In genomic region chr11:90240652-90241330, GRCm38 (mm10) we compare ENCODE assay signal across 13 mouse cellular contexts. TPM values are rescaled to one million over a fixed set of nuclear protein-coding genes. Genes with fewer than 3 reads are reported as not detected.
DNase-seq lines count a peak whose midpoint lies in the region; ATAC-seq lines count a peak whose summit lies in the region.
"Had no signal": no experiment of that assay in that cellular context is flagged by ENCODE, and none has a peak within 500 bp of the region (broad histone marks: within the 10 kb centered on the region; RNA-seq: fewer than 3 reads in every experiment).

No protein-coding gene starts in this region.

- DNase-seq in NIH3T3 (ENCODE audit: low read depth): peak; percentile 89
- no peak for DNase-seq in thymus, adult 18-20 months
- no peak for DNase-seq in left cerebral cortex, postnatal 14 days (ENCODE audit: low spot score in 2 of 2)
- no peak for DNase-seq in hindbrain, embryonic 10.5 days (ENCODE audit: low spot score)
- DNase-seq: right cerebral cortex, postnatal 14 days had no signal

- 25% methylated on average over 6 of the region's 6 CpGs for WGBS in kidney, embryonic 16.5 days
- WGBS in kidney, embryonic 14.5 days: 23% methylated on average over 6 of the region's 6 CpGs
- WGBS in hindbrain, embryonic 10.5 days: 18% methylated on average over 6 of the region's 6 CpGs

- H3K27me3 ChIP-seq in kidney, embryonic 16.5 days (ENCODE audit: insufficient read depth, low read length): no peaks in the 10 kb centered on the region
- H3K27me3 ChIP-seq in kidney, embryonic 14.5 days (ENCODE audit: control insufficient read depth, insufficient read depth, low read length): no peaks in the 10 kb centered on the region
- no peaks in the 10 kb centered on the region for H3K27me3 ChIP-seq in hindbrain, embryonic 10.5 days (ENCODE audit: insufficient read depth, poor library complexity, severe bottlenecking)
- H3K27me3 ChIP-seq: heart, embryonic 15.5 days; limb, embryonic 12.5 days had no signal

- H3K4me3 ChIP-seq in kidney, embryonic 16.5 days (ENCODE audit: low read length): no peak overlapping the region
- no peak overlapping the region for H3K4me3 ChIP-seq in kidney, embryonic 14.5 days (ENCODE audit: low read length)
- no peak overlapping the region for H3K4me3 ChIP-seq in hindbrain, embryonic 10.5 days
- H3K4me3 ChIP-seq: heart, embryonic 15.5 days; limb, embryonic 12.5 days had no signal

- 0 out of 2 replicates have a peak overlapping the region, but pooled peaks have one; percentile 3 for H3K27ac ChIP-seq in kidney, embryonic 16.5 days (ENCODE audit: low read length)
- no peak overlapping the region for H3K27ac ChIP-seq in kidney, embryonic 14.5 days (ENCODE audit: low read depth, low read length)
- no peak overlapping the region for H3K27ac ChIP-seq in hindbrain, embryonic 10.5 days
- H3K27ac ChIP-seq: heart, embryonic 15.5 days; kidney, postnatal 0 days; limb, embryonic 12.5 days; stomach, postnatal 0 days had no signal

- H3K4me1 ChIP-seq in kidney, embryonic 16.5 days (ENCODE audit: insufficient read depth, low read length): no peaks in the 10 kb centered on the region
- H3K4me1 ChIP-seq in kidney, embryonic 14.5 days (ENCODE audit: control insufficient read depth, insufficient read depth, low read length): no peaks in the 10 kb centered on the region
- peaks cover 17% of the 10 kb centered on the region for H3K4me1 ChIP-seq in hindbrain, embryonic 10.5 days (replicated peaks)
- H3K4me1 ChIP-seq: limb, embryonic 12.5 days had no signal

- no peak overlapping the region for H3K4me2 ChIP-seq in kidney, embryonic 16.5 days (replicated peaks; ENCODE audit: low read depth, low read length)
- H3K4me2 ChIP-seq in kidney, embryonic 14.5 days (replicated peaks; ENCODE audit: low read depth, low read length): no peak overlapping the region
- H3K4me2 ChIP-seq: heart, embryonic 15.5 days; limb, embryonic 12.5 days had no signal

- no peak for ATAC-seq in kidney, embryonic 16.5 days (ENCODE audit: low FRiP score, low TSS enrichment)
- no peak for ATAC-seq in kidney, embryonic 14.5 days (ENCODE audit: low FRiP score, low TSS enrichment)
- peak; percentile 70 for ATAC-seq in granulocyte monocyte progenitor cell, adult 5-6 weeks (replicated peaks; ENCODE audit: poor library complexity, severe bottlenecking)
- peak; percentile 72 for ATAC-seq in megakaryocyte, adult 5-6 weeks (ENCODE audit: poor library complexity, severe bottlenecking)

- intact Hi-C loops in left cerebral cortex, postnatal 14 days (cut with DNase I): no loop called here

- no peak overlapping the region for H3K9ac ChIP-seq in kidney, embryonic 16.5 days (replicated peaks; ENCODE audit: low read length)
- H3K9ac ChIP-seq in kidney, embryonic 14.5 days (ENCODE audit: low read depth, low read length): no peak overlapping the region
- H3K9ac ChIP-seq: heart, embryonic 15.5 days; limb, embryonic 12.5 days had no signal

- no peaks in the 10 kb centered on the region for H3K36me3 ChIP-seq in kidney, embryonic 16.5 days (ENCODE audit: insufficient read depth, low read length)
- no peaks in the 10 kb centered on the region for H3K36me3 ChIP-seq in kidney, embryonic 14.5 days (ENCODE audit: control insufficient read depth, insufficient read depth, low read length)
- no peaks in the 10 kb centered on the region for H3K36me3 ChIP-seq in hindbrain, embryonic 10.5 days
- H3K36me3 ChIP-seq: heart, embryonic 15.5 days; limb, embryonic 12.5 days had no signal

- H3K9me3 ChIP-seq in kidney, embryonic 16.5 days (ENCODE audit: low read length): no peaks in the 10 kb centered on the region
- no peaks in the 10 kb centered on the region for H3K9me3 ChIP-seq in kidney, embryonic 14.5 days (ENCODE audit: control insufficient read depth, low read length)
- no peaks in the 10 kb centered on the region for H3K9me3 ChIP-seq in hindbrain, embryonic 10.5 days
- H3K9me3 ChIP-seq: heart, embryonic 15.5 days; limb, embryonic 12.5 days had no signal

RNA-seq across cellular contexts. Expression of gene Mmd, which starts 8.5 kb away (rescaled TPM):
- 36.1 and 37.3 TPM in 2 replicates for polyA plus RNA-seq in kidney, embryonic 16.5 days (2015; fragmentation: Nextera tagmentation; extraction: Ambion mirVana)
- 25.5 and 25.6 TPM in 2 replicates for polyA plus RNA-seq in kidney, embryonic 14.5 days (2014; fragmentation: Nextera tagmentation; extraction: Ambion mirVana)
- total RNA-seq in granulocyte monocyte progenitor cell, adult 5-6 weeks (2014; fragmentation: Nextera tagmentation): 14.0 and 17.9 TPM in 2 replicates
- total RNA-seq in granulocyte monocyte progenitor cell, adult 5-6 weeks (2017): 10.6 and 21.5 TPM in 2 replicates
- total RNA-seq in megakaryocyte, adult 5-6 weeks (2015): 13.9 and 14.5 TPM in 2 replicates
- total RNA-seq in megakaryocyte, adult 5-6 weeks (2017): 10.7 and 11.1 TPM in 2 replicates
- 100 to 1,000 TPM; 219 to 221 TPM for total RNA-seq in left cerebral cortex, postnatal 14 days (2021)
- polyA plus RNA-seq in hindbrain, embryonic 10.5 days (2016; fragmentation: Nextera tagmentation; extraction: Ambion mirVana): 44.3 and 55.9 TPM in 2 replicates

RNA-seq across cellular contexts. Expression of gene Gm45716, which starts 53.3 kb away (rescaled TPM):
- polyA plus RNA-seq in kidney, embryonic 16.5 days (2015; fragmentation: Nextera tagmentation; extraction: Ambion mirVana): 5.8 and 6.7 TPM in 2 replicates
- polyA plus RNA-seq in kidney, embryonic 14.5 days (2014; fragmentation: Nextera tagmentation; extraction: Ambion mirVana): 9.1 and 9.8 TPM in 2 replicates
- 6.9 and 8.3 TPM in 2 replicates for total RNA-seq in granulocyte monocyte progenitor cell, adult 5-6 weeks (2014; fragmentation: Nextera tagmentation)
- total RNA-seq in granulocyte monocyte progenitor cell, adult 5-6 weeks (2017): 9.1 and 10.1 TPM in 2 replicates
- total RNA-seq in megakaryocyte, adult 5-6 weeks (2015): 4.5 and 4.8 TPM in 2 replicates
- total RNA-seq in megakaryocyte, adult 5-6 weeks (2017): 5.6 and 6.9 TPM in 2 replicates
- 1 to 10 TPM; 4.9 to 5.8 TPM for total RNA-seq in left cerebral cortex, postnatal 14 days (2021)
- 15.6 and 19.0 TPM in 2 replicates for polyA plus RNA-seq in hindbrain, embryonic 10.5 days (2016; fragmentation: Nextera tagmentation; extraction: Ambion mirVana)

Comparison
In these comparisons a context has a peak if more than half of its experiments do, and no peak if none do; other contexts are left out.
1. ATAC-seq: peak in granulocyte monocyte progenitor cell, adult 5-6 weeks (single experiment) and megakaryocyte, adult 5-6 weeks (single experiment); none in kidney, embryonic 16.5 days (single experiment) and kidney, embryonic 14.5 days (single experiment).
2. RNA of gene Mmd, which starts 8.5 kb away (total RNA-seq): 219 to 221 TPM in left cerebral cortex, postnatal 14 days; 10.6 to 21.5 TPM in granulocyte monocyte progenitor cell, adult 5-6 weeks and 10.7 to 14.5 TPM in megakaryocyte, adult 5-6 weeks; every median in the first group is over 4 times any median in the second.